Mouse (Mus musculus): ENCODE measurements around the gene Grem1.

GRCm38 (mm10) chr2:113778036-113778435, 19.6 kb upstream of the Grem1 start:
- TF ChIP-seq POLR2A (IDR thresholded peaks at IDR 0.05; ENCODE audit: insufficient read length, low read depth) = no peak
- no peak for TF ChIP-seq USF1 (IDR thresholded peaks at IDR 0.05; ENCODE audit: low read depth)
- no peak for TF ChIP-seq CEBPB (IDR thresholded peaks at IDR 0.05; ENCODE audit: insufficient read depth, poor library complexity, severe bottlenecking)
- TF ChIP-seq MAX (IDR thresholded peaks at IDR 0.05; ENCODE audit: low read depth) = no peak
- TF ChIP-seq REST (IDR thresholded peaks at IDR 0.05; ENCODE audit: insufficient read depth, insufficient read length) = no peak
- TF ChIP-seq MYOD1 (IDR thresholded peaks at IDR 0.05; ENCODE audit: control insufficient read depth in 1 of 3, insufficient read length in 2 of 3, low read depth in 2 of 3) = no peak
- no peak for TF ChIP-seq TCF3 (IDR thresholded peaks at IDR 0.05; ENCODE audit: insufficient read length, low read depth)
- TF ChIP-seq TCF12 (IDR thresholded peaks at IDR 0.05; ENCODE audit: insufficient read depth, poor library complexity, severe bottlenecking) = no peak
- no peak for TF ChIP-seq E2F4 (IDR thresholded peaks at IDR 0.05; ENCODE audit: insufficient read depth)
- no peak for TF ChIP-seq SRF (IDR thresholded peaks at IDR 0.05; ENCODE audit: control insufficient read depth, insufficient read length, low read depth)

All from myocyte (in vitro differentiated cells).